Mouse (Mus musculus) mouse trophoblast stem cell (cell line): ENCODE results near the gene Gprc5b.

ENCODE experiments used
- in situ Hi-C, 2 experiments: fragments of 300-500 bp; cut with MseI, MboI; formaldehyde crosslinking; loops; 2 replicates in 1 of 2; 3 replicates in 1 of 2; pipeline ENCODE4 v1.15.1; 2025

Gene Gprc5b

DNA sequence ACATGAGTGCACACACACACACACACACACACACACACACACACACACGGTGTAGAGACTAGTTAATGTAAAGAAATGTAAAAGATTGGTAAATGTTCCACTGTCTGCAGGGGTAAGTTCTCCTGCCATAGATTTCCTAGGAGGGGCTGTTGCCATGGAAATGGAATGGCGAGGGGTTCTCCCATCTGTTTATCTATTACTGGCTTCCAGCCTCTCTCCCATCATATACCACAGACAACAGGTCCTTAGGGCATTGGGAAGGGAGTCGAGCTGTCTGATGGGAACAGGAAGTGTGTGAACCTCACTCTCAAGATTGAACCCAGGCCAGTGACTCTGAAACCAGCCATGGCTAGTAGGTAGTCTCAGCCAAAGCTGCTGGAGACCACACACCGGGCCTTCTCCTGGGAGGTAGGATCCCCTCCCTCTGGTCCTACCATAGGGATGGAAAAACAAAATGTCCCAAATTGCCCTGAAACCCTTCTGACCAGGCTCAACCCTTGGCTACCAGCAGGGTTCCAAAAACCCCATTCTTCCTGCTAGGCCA lies 3.6 kb downstream of the Gprc5b start:
- in situ Hi-C loops: loop anchor here (10.0 kb wide), 2 partner anchors 117 to 147 kb away; no protein-coding TSS in a partner anchor

DNA sequence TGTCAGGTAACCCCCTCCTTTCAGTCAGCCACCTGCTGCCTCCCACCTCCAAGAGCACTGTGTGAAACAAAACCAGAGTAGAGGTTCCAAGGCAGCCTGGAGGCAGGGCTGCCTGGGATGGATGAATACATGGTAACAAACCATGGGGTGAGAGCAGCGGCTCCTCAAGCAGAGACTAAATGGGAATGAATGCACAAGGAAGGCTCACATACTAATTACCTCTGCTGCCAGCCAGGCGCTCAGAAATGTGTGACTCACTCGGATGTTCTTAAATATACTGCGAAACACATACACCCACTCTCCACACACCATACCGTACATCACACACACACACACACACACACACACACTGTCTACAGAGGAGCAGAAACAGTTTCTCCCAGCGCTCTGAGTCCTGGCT lies 4.7 kb downstream of the Gprc5b start:
- in situ Hi-C loops: loop anchor here (10.0 kb wide), 2 partner anchors 115 to 145 kb away; no protein-coding TSS in a partner anchor

DNA sequence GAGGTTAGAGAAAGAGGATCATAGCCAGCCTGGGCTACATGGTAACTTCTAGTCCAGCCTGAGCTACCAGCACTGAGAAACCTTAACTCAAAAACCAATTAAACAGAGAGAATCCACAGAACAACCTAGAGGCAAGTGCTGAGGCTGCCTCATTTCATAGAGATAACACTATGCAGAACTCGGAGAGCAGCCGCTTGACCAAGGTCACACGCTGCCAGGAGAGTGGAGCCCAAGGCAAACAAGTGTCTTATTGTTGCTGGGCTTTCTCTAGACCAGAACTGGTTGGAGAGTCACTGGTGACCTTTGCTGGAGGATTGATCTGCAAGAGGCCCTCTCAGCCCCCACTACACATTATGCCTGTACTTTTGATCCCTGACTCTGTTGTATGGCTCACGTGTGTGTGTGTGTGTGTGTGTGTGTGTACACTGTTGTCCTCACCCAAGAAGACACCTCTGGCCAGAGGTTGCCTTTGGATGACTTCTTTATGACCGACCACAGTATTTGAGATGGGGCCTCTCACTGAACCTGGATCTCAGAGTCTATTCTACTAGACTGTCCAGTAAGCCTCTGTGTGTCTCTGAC lies 5.6 kb downstream of the Gprc5b start:
- in situ Hi-C loops: no loop called here

DNA sequence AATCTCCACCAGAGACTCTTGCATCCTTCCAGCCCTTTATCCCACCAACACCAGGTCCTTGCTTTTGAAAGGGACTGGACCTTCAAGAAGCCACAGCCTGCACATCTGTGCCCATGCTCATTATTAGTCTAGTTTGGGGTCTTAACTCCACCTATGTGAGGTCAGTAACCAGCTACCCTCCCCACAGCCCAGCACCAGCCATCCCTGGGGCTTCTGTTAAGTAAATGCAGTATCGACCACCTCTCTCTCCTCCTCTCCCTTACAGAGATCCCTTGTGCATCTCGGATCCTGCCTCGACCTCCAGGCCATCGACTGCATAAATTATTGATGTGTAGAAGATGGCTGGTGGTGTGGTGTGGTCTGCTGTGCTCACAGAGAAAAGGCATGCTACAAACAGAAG lies 8.6 kb downstream of the Gprc5b start:
- in situ Hi-C loops: no loop called here

DNA sequence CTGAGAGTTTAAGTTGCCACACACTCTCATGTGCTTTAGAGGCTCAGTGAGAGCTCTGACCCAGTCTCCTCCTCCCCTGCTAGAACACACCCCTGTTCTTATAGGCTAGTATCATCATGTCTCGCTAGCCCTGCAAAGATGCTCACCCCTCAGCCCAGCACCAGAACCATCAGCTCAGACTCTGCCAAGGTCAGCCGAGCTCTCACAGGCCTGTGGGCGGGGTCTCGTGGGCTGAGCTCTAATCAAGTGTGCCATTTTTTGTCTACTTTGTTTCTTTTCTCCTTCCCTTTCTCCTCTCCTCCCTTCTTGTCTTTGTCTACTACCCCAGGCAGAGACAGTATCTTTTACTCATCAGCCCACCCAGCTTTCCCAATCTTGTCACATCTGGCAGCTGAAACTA lies 9.2 kb downstream of the Gprc5b start:
- in situ Hi-C loops: no loop called here

DNA sequence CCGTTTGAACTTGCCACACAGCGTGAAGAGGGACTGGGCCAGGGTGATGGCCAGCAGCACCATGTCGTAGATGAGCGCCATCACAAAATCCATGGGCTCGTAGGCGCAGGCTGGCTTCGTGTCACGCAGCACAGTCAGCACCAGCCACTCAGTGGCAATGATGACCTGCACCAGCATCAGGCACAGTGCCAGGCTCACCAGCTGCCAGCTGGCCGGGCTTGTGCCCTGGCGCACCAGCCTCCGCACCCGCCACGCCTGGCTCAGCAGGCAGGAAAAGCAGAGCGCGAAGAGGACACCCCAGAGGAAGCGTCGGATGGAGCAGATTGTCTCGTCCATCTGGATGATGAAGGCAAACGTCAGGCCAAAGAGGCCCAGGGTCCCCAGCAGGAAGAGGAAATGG lies 11.1 kb downstream of the Gprc5b start:
- in situ Hi-C loops: no loop called here

DNA sequence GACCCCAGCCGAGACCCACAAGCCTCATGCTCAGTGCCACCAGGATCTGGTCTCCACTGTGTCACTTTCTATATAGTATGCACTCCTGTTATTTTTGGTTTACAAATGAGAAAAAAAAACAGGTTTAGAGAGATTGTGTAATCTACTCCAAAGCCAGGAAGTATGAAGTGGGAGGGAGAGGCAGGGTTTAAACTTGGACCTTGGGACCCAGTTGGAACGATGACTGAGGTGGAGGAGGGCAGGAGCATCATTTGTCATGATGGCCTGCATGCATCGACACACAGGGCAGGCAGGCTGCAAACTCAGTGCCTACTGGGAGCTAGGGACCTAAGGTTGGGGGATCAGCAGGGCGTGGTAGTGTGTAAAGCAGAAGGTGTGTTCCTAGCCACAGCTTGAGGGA lies 12.4 kb downstream of the Gprc5b start:
- in situ Hi-C loops: no loop called here

DNA sequence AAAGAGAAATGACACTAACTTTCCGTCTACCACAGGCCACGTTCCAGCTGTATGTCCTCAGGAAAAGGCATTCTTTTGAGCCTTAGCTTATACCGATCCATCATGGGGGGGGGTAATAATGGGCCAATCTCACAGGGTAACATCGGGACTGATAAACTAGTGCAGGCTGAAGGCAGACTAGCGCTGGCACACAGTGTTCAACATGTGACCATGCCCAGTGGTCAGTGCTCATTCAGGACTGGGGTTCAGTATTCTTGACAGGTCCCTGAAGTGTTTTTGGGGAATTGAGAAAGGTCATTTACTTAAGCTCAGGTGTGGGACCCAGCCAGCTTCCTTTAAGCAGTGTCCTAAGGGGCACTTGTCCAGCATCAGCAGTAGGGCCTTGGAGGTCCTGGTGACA lies 13.2 kb downstream of the Gprc5b start:
- in situ Hi-C loops: no loop called here

DNA sequence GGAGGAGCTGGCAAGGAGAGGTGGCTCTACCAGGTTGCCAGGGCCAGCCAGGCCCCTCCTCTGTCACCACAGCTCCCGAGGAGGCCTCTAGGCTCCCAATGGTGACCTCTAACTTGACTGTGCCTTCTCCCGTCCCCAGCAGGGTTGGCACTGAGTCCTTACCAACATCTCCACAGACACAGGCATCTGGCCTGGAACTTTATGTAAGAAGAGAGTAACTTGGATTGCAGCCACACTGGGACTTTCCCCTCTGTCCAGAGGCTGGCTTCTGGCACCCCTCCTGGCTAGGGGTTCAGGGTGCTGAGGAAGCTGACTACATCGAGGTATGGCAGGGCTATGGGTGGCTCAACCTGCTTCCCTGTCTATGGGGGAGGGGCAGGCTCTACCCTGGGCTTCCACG lies 13.7 kb downstream of the Gprc5b start:
- in situ Hi-C loops: no loop called here

DNA sequence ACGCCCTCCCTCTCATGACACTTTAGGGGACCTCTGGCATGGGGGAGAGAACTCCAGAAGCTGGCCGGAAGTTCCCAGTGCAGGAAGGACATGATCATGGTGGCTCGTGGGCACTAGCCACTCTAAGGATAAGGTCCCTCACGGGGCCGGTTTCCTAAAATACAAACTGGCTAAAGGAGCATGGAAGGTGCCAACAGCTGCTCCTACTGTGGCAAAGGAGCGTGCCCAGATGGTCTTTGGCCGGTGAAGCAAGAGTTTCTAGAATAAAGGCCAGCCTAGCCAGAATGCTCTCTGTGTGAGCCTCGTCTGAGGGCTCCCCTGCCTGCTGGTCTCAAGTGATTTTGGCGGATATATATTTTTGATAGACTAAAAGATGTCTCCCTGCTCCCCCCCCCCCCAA lies 15.3 kb downstream of the Gprc5b start:
- in situ Hi-C loops: no loop called here

DNA sequence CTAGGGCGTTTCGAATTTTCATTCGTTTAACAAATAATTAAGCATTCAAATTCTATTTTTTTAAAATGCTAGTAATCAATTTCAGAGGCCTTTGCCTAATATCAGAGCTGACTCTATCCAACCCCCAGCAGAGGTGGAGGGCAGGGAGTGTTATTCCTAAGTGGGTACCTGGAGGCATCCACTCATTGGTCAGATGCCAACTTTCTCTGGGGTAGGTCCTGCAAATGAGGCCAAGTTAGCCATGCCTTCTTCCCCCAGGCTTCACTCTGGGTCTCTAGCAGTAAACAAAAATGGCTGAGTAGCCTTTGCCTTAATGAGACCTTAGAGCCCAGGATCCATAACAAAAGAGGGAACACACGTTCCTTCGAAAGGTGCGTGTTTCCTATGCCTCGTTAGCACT lies 15.9 kb downstream of the Gprc5b start:
- in situ Hi-C loops: no loop called here

DNA sequence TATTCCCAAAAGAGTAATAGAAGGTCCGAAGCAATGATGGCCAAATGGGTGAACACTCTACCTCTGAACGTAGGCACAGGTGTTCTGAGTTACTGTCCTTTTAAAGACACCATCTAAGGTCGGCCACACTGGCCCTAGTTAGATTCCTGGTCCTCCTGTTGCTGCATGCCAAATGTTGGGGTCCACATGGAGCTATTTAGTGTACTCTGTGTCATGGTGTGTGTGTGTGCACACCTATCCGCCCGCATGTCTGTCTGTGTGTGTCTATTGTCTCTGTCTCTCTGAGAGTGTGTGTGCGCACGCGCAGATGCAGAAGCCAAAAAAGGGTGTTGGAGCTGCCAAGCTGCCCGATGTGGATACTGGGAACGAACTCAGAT lies 17.9 kb downstream of the Gprc5b start:
- in situ Hi-C loops: no loop called here

DNA sequence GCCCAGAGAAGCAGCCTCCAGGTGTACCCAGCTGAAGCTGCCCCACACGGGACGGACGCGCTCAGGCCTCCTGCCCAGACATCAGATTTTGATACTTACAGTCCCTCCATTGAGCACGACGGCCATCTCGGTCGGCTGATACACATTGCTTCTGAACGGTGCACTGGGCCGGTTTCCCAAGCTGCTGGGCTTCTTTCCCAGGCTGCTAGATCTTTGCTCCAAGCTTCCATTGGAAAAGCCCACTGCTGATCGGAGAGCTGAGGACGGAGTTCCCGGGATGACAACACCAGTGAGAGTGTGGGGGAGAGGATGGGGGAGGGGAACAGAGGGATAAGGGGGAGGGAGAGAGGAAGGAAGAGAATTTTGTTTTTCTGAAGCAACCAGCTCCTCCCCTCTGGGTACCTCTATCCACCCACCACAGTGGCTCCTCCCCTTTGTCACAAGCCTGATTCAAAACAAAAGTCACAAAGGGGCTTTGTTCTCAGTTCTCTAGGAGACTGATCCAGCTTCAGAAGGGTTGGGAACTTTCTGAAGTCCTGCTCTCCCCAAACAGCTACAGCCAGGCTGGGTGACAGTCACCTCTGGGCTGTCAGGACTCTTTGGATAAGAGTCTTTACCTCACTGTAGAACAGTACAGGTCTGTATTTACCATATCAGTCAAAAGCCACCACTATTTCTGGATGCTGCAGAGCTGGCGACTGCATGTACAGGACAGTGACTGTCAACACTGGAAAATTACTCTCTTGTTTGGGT lies 18.4 kb downstream of the Gprc5b start:
- in situ Hi-C loops: no loop called here

DNA sequence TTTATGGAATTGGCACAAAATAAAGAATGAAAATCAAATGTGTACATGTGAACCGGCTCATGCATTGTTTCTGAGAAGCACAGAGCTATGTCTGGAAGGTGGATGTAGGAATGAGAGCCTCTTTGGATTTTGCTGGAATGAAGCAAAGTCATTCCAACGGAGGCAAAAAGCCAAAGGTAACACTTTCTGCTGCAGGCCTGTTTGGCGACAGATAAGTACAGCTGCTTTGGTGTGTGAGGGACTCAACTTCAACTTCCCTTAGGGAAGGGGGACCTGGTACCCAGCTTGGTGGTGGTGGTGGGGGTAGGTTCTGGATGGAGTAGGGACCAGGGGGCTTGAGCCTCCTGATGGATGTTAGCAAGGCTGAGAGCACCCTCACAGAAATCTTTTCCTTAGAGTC lies 19.2 kb downstream of the Gprc5b start:
- in situ Hi-C loops: no loop called here

DNA sequence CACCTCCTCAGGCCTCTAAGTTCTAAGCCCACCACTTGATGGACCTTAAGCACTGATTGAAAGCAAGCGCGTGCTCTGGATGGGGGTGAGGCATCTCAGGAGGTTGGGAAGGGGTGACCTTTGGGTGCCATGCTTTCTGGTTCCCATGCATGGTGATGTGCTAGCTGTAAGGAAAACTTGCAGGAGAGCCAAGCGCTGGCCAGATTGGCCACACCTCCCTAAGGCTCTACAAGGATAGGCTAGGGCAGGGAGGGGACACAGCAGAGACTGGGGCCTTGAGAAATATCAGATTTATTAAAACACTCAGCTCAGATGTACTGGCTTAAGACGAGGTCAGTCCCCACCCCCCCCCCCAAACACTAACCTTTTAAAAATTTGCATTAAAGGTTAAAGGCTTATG lies 21.6 kb downstream of the Gprc5b start:
- in situ Hi-C loops: no loop called here

DNA sequence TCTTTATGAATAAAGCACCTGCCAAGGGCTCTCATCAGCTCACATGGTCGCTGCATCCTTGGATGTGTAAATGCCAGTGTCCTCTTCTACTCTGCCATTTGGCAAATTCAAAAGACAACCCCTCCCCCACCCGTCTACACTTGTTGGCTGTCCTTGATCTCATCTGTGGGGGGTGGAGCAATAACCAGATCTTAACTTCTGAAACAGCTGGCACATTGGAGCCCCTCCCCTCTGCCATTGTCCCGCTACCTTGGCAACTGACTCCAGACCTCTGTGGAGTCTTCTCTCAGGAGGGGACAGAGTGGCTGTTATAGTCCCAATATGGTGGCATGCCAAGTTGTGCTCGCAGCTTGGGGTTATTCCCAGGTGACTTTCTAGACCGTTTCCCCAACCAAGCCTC lies 22.7 kb downstream of the Gprc5b start:
- in situ Hi-C loops: no loop called here

DNA sequence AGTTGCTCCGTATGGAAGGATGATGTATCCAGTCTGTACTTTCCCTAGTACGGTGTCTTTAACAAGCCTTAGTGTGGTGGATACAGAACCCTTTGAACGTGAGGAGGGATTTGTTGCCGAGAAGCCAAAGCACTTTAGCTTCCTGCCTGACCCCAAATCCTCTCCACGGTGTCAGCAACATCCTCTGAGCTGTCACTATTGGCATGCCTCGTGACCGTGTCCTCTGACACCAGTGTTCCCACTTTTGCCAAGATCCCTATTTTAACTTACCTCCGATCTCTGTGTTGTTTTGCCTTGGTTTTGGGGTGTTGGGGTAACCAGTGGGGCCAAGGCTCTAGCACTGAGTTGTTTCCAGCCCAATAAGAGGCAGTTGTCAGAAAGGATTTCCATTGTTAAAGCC lies 23.5 kb downstream of the Gprc5b start:
- in situ Hi-C loops: no loop called here

DNA sequence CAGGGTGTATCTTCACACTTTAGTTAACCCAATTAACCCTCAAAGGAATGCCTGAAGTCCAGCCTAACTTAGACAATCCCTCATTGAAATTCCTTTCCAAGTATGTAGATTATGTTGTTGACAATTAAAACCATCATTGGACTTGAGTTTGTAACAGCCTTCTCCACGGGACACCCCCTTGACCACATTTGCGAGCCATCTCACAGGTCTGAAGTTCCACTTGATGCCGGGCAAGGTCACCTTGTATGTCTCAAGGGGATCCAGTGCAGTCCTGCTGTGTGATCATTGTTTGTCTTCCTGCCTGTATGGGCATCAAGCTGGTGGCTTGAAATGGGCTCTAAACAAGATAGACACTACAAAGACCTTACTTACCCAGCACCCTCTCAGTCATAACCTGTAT lies 26.1 kb downstream of the Gprc5b start:
- in situ Hi-C loops: no loop called here

DNA sequence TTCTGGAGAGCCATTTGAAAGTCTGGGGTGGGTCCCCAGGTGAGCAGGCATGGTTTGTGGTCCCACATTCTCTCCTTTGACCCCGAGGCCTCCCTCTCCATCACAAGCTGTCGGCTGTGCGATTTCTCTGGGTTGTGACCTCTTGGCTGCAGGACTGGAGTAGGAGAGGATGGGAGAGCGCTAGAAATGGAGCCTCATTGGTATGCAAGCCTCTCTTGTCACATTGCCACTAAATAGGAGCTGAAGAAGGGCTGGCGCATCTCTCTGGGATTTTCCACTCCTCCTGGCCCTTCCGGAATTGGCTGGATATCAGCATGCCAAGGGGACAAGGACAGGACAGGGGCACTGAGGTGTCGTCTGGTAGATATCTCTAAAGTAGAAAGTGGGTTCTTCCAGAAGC lies 29.8 kb downstream of the Gprc5b start:
- in situ Hi-C loops: no loop called here

DNA sequence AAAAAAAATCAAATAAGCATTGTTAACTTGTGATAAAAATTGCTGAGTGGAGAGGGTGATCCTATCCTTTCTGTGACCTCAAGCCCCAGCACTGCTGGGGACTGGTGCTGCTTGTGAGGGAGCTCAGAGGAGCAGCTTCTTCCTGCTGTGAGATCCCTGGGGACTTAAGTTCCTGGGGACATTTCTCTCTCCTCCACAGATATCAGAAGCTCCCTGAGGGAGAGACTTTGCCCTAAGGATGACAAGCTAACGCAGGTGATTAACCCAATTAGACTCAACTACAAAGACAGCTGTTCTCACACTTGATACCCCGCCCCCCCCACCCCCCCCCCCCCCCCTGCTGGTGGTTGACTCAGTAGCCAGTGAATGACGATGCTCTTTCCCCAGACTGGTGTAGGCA lies 30.2 kb downstream of the Gprc5b start:
- in situ Hi-C loops: no loop called here

DNA sequence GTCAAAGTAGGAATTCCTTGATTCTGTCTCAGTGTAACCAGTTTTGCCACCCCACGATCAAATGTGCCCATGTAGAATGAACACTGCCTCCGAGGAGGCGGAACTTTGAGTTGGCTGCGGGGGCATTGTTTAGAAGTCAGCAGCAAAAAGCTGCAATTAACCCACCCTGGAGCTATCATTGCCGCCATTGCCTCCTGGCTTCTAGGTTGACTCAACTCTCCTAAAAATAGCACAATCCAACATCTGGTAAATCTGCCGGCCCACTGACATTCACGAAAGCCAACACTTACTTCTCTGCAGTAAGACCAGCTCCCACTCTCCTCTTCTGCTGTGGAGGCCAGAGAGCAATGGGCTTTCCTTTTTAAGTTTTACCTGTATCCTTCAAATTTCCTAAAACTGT lies 35.8 kb downstream of the Gprc5b start:
- in situ Hi-C loops: no loop called here

DNA sequence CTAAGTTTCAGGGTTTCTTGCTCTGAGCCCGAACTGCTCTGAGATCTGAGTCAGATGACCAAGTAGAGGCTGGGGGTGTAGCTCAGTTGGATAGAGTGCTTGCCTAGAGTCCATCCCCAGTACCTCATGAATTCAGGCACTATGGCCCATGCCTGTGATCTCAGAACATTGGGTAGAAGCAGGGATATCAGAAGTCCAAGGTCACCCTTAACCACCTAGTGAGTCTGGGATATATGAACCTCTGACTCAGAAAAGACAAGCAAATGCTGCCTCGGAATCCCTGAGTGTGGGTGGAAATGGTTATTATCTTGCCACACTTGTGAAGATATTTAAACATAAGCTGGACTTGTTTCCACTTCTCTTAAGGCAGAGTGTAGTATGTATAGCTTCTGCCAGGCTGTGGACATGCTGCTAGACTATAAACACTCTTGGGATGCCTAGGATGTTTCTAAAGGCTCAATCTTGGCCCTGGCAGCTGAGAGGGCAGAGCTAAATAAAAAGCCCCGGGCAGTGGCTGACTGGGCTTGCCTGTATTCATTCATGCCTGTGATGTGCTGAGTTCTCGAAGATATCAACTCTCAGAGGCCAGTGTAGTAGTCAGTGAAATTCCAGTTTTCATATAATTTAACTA lies 38.3 kb downstream of the Gprc5b start:
- in situ Hi-C loops: no loop called here

DNA sequence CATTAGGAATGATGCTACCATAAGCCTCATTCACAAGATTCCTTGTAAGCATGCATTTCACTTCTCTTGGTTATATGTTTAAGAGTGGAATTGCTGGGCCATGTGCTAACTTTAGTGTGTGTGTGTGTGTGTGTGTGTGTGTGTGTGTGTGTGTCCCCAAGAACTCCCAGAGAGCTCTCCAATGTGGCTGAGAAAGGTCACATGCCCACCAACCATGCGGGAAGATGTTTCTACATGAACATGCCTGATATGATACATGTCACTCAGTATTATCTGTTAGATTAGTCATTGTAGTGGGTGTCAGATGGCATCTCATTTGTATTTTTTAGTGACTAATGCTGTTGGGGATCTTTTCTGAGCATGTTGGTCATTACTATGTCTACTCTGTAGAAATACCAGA lies 40.0 kb downstream of the Gprc5b start:
- in situ Hi-C loops: no loop called here
